Mouse (Mus musculus): ENCODE data around the gene Ing3.

GRCm38 (mm10) chr6:22013394-22013793, 64.0 kb downstream of the Ing3 start:
- TF ChIP-seq CTCF (IDR thresholded peaks at IDR 0.05; ENCODE audit: low read depth, low read length) = no peak
- no peak for TF ChIP-seq TAL1 (conservative IDR thresholded peaks at IDR 0.05; ENCODE audit: low read depth, low read length)
- TF ChIP-seq GATA1 (IDR thresholded peaks at IDR 0.05; ENCODE audit: borderline replicate concordance, low read length) = no peak
- TF ChIP-seq GATA2 (IDR thresholded peaks at IDR 0.05; ENCODE audit: borderline replicate concordance, low read depth, low read length) = no peak
- no peak for TF ChIP-seq POLR2AphosphoS5 (IDR thresholded peaks at IDR 0.05; ENCODE audit: insufficient replicate concordance, low read depth, low read length)

Measured in G1E (cell line).